Comparison of ENCODE assay signal across 20 mouse cellular contexts in the genomic region with DNA sequence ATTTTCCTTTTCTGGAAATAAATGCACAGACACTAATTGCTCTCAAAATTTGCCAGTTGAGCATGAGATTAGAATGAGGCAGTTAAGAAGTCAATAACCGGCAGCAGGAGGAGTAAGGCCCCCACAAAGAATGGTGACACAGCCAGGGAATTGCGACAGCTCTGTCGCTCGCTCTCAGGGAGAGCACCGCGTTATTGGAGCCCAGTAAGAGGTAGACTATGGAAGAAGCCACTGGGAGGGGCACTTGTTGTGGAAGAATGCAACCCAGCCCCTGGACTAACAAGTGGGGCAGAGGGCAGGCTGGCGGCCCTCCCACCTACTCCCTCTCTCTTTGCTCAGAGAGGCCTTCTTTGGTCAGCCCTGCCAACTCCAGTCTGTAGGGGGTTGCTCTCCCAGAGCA.
"Had no signal": no experiment of that assay in that cellular context is flagged by ENCODE, and none has a peak within 500 bp of the region (broad histone marks: within the 10 kb centered on the region; RNA-seq: fewer than 3 reads in every experiment).

No protein-coding gene starts in this region.

- H3K27me3 ChIP-seq: kidney, embryonic 15.5 days; limb, embryonic 13.5 days; liver, embryonic 15.5 days; midbrain, embryonic 13.5 days; stomach, embryonic 15.5 days had no signal

- ATAC-seq: intestine, postnatal 0 days; lung, postnatal 0 days; midbrain, embryonic 13.5 days; midbrain, embryonic 16.5 days had no signal

- H3K27ac ChIP-seq: kidney, embryonic 15.5 days; limb, embryonic 10.5 days; limb, embryonic 13.5 days; liver, embryonic 15.5 days; midbrain, embryonic 10.5 days; midbrain, embryonic 13.5 days; stomach, embryonic 15.5 days had no signal

- H3K4me2 ChIP-seq: kidney, embryonic 15.5 days; limb, embryonic 13.5 days; liver, embryonic 11.5 days; liver, embryonic 15.5 days; lung, embryonic 14.5 days; midbrain, embryonic 13.5 days; stomach, embryonic 15.5 days had no signal

- H3K9ac ChIP-seq: kidney, embryonic 15.5 days; limb, embryonic 13.5 days; liver, embryonic 15.5 days; lung, embryonic 14.5 days; midbrain, embryonic 13.5 days; stomach, embryonic 15.5 days had no signal

- H3K9me3 ChIP-seq: kidney, embryonic 15.5 days; limb, embryonic 10.5 days; limb, embryonic 13.5 days; liver, embryonic 15.5 days; megakaryocyte, embryonic 14.5 days; midbrain, embryonic 10.5 days; midbrain, embryonic 13.5 days; stomach, embryonic 15.5 days had no signal

- DNase-seq: kidney, adult 8-10 months; kidney, postnatal 10 days; kidney, postnatal 36 days; lung, embryonic 14.5 days; right cerebral cortex, postnatal 25 days; spleen, adult 18-20 months; thymus, postnatal 25 days had no signal

- H3K36me3 ChIP-seq: kidney, embryonic 15.5 days; limb, embryonic 10.5 days; limb, embryonic 13.5 days; liver, embryonic 15.5 days; midbrain, embryonic 10.5 days; midbrain, embryonic 13.5 days; stomach, embryonic 15.5 days had no signal

- H3K4me3 ChIP-seq: kidney, embryonic 15.5 days; limb, embryonic 10.5 days; limb, embryonic 13.5 days; liver, embryonic 15.5 days; megakaryocyte, embryonic 14.5 days; midbrain, embryonic 10.5 days; midbrain, embryonic 13.5 days; myocyte; stomach, embryonic 15.5 days had no signal
